Mouse (Mus musculus) erythroid progenitor cell, adult 5-6 weeks (primary cell): Measurements from ENCODE around the gene Fam213a. TPM values are rescaled to one million over a fixed set of nuclear protein-coding genes. Genes with fewer than 3 reads are reported as not detected.

Experiments
- ATAC-seq: replicated peaks from 2 replicates; pipeline ENCODE4 v1.8.0; 2016; ENCODE audit warnings: moderate number of reproducible peaks, mild to moderate bottlenecking, moderate TSS enrichment, inconsistent platforms; ENCODE audit not compliant: poor library complexity, low FRiP score, severe bottlenecking
- total RNA-seq, 2 experiments: library from RNA; stranded (forward) in 1 of 2; stranded (reverse) in 1 of 2; fragments of 150-400 nt in 1 of 2; fragments of 186-747, 209-891 nt in 1 of 2; gene quantifications; 2 replicates each; pipeline versions ENCODE4 v1.2.3 to v1.2.4; 2015 to 2017; ENCODE audit warnings: low replicate concordance in 2 of 2

Fam213a gene
- total RNA-seq, 2 experiments from 2014 or later = 195 to 301 TPM

- peak; percentile 79 for ATAC-seq
Observed at GRCm38 (mm10) chr14:41006899-41007298, 6.7 kb downstream of the Fam213a start.

GRCm38 (mm10) chr14:41006263-41006662 lies 7.3 kb downstream of the Fam213a start:
- no peak for ATAC-seq

GRCm38 (mm10) chr14:41005716-41006115 lies 7.9 kb downstream of the Fam213a start:
- no peak for ATAC-seq

- no peak for ATAC-seq
Observed at GRCm38 (mm10) chr14:41004201-41005141, 9.1 kb downstream of the Fam213a start.

- no peak for ATAC-seq
Observed at GRCm38 (mm10) chr14:41001576-41001975, 12.0 kb downstream of the Fam213a start.

DNA sequence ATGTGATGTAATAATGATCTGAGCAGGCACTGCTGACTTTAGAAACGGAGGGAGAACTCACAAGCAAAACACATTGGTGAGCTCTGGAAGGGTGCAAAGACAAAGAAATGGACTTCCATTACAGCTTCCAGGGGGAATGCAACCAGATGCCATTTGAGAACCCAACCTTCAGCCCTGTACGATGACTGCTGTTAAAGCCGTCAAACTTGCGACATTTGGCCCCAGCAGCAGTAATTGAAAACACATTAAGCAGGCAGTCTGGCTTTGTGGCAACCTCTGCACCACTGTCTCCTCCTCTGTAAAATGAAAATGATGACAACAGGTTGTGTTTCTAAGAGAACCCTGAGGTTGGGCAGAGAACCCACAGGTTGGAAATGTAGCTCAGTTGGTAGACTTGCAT lies 12.8 kb downstream of the Fam213a start:
- ATAC-seq = no peak

DNA sequence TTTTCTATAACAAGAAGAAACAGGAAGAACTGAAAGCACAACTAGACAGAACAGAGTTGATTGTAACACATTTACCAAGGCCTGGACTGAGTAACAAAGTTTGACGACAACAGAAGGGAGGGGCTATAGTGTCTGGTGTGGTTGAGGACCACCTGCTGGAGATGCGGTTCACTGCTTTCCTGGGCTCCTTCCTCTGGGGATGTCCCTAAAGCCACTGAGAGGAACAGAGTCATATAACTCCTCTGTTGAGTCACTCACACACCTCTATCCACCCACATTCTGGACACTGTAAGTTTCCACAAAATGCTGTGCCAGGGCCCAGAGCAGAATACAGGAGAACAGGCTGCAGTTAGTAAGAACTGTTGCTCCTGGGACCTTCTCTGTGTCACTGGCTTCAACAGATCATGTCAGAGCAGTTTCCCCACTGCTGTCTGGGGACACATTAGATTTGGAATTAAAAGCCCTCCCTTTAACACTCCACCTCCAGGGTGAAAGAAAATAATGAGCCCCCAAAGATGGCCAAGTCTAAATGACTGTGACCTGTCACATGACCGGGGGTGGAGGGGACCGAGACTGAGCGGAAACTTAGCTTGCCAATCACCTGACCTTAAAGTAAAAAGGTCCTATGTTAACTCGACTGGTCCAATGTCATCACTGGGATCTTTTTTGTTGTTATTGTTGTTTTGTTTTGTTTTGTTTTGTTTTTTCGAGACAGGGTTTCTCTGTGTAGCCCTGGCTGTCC lies 13.5 kb downstream of the Fam213a start:
- ATAC-seq = no peak

- no peak for ATAC-seq
Observed at GRCm38 (mm10) chr14:40996171-40996570, 17.4 kb downstream of the Fam213a start.

DNA sequence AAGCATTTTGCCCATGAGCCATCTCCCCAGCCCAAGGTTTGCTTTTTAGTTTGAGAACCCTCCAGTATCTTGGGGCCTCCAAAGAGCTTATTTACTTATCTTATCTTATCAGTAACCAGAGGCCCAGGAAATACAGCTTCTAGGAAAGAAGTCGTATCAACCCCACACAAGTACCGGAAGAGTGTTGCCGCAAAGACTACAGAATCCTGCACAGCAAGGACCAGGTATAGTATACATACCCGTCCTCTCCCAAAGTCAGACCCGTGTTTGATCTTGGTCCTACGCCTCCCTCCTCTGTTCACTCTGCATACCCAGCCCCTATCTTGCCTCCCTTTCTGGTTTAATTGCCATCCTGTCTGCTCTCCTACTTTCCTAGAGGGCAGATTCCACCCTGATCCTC lies 21.1 kb downstream of the Fam213a start:
- ATAC-seq = 0 out of 2 replicates have a peak, but pooled peaks have one; percentile 21

- 0 out of 2 replicates have a peak, but pooled peaks have one; percentile 29 for ATAC-seq
Observed at GRCm38 (mm10) chr14:40988780-40989179, 24.8 kb downstream of the Fam213a start.

GRCm38 (mm10) chr14:40987184-40987583 lies 26.4 kb downstream of the Fam213a start:
- ATAC-seq = no peak

- ATAC-seq = no peak
Observed at GRCm38 (mm10) chr14:40985635-40986034, 28.0 kb downstream of the Fam213a start.

DNA sequence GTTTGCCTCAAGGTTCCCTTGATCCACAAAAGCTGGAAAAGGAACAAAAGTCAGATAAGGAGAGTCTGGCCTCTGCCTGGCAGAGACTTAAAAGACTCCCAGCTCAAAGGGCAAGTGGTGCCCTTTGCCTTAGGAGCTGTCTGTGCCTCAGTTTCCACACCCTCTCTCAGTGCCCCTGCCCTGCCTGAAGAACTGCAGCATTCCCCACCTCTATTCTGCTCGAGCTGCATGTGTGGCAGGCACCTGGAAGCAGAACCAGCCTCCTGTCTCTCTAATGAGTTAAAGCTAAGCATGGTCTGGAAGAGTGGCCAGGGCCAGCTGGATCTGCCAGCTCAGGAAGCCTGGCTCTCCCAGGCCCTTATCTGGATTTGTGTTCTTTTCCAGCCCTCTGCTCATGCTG lies 33.9 kb downstream of the Fam213a start:
- ATAC-seq = no peak

GRCm38 (mm10) chr14:40979002-40979401 lies 34.6 kb downstream of the Fam213a start:
- peak; percentile 68; the same call in 1 of the 2 replicates for ATAC-seq

DNA sequence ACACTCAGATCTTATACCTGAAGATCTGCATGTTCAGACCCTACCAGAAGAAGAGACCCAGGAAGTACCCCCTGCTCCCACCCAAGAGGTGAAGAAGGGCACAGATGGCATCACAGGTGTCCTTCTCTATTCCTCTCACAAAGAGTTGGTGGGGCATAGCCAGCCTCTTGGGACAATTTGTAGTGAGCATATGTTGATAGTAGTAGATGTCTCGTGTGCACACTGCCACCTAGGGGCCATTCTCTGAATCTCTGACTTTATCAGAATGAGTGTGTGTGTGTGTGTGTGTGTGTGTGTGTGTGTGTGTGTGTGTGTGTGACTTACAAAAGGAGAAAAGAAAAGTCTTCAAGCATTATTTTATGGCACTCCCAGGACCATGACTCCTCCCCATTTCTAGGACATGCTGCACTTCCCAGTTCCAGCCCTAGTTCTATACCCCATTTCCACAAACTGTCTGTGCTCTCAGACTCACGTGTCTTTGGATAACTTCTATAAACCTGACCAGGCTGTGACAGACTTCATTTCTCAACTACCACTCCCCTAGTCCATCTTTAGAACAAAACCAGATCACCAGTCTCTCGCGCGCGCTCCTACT lies 38.4 kb downstream of the Fam213a start:
- ATAC-seq = peak; percentile 74; the same call in 1 of the 2 replicates

GRCm38 (mm10) chr14:40968051-40968450 lies 45.5 kb downstream of the Fam213a start:
- no peak for ATAC-seq

DNA sequence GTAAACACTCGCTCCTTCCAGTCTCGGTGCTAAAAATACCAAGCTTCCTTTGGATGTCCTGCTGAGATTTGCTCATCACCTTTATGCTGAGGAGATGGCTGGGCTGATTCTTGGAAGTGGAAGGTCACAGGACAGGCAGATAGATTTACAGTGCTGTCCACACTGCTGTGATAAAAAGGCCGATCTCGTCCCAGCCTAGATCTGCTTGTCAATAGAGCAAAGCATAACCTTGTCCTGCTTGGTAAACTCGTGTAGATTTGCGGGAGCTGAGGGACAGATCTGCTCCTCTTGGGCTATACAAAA lies 46.0 kb downstream of the Fam213a start:
- ATAC-seq = no peak

DNA sequence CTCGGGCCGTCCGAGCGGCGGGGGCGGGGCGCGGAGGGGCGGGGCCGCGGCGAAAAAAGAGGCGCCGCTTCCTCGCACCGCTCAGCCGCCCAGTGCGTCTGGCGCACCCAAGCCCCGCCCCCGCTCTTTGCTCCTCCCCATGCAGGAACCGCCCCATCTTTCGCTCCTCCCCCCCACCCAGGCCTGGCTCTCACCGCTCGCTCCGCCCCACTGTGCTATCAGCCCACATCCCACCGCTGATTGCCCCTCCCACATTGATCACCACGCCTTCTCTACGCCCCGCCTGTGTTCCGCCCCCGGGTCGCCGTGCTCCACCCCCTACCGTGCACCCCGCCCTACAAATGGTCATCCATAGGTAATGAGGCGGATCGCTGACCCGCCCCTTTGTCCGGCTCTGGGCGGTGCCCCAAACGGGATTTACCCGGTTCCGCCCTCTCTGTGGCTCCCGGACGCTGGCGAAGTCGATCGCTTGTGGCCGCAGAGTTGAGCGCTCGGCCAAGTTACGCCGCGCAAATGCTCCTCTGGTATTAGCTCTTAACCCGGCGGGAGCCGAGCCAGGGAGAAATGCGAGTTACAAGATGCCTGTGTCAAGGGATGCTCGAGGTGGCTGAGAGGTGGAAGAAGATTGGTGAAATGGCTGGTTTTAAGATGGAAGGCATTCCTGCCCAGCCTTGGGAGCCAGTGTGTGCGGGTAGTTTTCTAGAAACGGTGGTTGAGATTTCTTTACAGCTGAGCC lies 46.6 kb downstream of the Fam213a start:
- peak; percentile 90 for ATAC-seq

DNA sequence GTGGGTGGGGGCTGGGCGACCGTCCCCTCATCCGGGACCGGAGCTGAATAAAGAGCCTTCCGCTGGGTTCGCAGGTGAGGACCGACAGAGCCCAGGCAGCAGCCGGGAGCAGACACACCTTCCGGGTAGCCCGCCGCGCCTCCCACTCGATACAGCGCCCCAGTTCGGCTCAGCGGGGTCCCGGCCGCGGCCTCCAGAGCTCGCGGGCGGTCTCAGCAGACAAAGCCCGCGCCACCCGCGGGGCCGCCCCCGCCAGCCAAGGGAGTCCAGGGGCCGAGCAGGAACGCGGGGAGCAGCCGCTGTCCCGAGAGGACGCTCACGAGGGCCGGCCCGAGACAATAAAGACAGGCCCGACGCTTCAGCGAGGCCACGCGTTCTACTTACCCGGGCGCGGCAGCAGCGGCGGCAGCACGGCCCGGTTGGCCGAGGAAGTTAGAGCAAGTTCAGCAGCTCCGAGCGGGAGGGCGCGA lies 47.2 kb downstream of the Fam213a start, which contains the start of gene Tspan14:
Gene Tspan14, minus strand, starts transcription at position 416 of the 470 bp plus-strand sequence.
- ATAC-seq = peak; percentile 5; the same call in 1 of the 2 replicates
